Mouse (Mus musculus) lung, postnatal 4 days (tissue): ENCODE measurements around the gene Rnf130.

Experiments used
- DNase-seq, 2 experiments: peaks; one replicate each; pipeline ENCODE4 v3.0.0; 2021

Gene Rnf130

DNA sequence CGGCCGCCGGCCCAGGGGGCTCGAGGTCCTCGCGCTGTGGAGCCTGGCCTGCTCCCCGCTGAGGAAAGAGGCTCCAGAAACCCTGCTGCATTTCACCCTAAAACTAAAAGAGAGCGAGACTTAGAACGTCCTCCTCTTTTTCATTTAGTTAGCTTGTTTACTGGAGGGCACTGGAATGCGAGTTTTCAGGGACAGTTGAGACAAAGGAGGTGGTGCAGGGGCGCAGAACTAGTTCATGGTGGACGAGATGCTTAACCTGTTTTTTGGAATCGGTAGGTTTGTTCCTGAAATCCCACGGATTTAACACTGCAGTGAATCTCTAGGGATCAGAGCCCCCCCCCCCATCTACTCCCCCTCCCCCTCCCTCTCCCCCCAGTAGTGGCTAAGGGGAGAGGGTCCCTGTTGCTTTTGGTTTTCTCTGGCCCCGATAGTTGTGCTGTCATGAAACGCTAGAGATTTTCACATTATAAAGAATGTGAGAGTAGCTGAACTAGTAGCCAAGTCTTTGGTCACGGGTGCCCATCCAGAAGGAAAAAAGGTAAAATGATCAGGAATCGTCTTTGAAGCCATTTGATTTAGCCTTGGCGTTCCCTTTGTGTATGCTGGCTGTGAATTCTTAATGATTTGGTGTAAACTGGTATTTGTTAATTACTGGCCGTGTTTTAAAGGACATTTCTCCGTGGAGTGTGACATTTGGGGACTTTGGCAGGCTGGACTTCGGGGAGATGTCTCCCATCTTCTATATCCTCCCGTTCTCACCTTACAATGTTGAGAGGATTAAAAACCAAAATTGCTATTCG, 775 bp downstream of the Rnf130 start:
- no peak for DNase-seq

- peak in 1 of 2 experiments; percentile 25 for DNase-seq
These were observed 1.5 kb downstream of the Rnf130 start for GRCm38 (mm10) chr11:50026521-50027090.

- DNase-seq = no peak
These were observed 3.3 kb downstream of the Rnf130 start for GRCm38 (mm10) chr11:50028416-50028815.

DNA sequence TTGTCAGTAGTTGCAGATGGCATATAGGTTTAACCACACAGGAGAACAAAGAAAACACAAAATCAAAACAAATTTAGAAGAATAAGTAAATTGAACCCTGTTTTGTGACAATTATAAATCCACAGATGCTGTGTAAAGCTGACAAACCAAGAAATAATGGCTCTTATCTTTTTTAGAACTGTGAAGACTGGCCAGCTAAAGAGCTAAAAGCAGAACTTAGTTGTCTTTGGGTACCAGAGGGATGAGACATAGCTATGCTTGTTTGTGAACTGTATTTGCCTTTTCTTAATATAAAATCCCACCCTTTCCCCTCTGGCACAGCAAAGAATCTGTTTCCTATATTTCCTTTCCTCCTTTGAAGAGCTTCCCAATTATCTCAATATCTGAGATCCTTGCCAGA, 9.0 kb downstream of the Rnf130 start:
- DNase-seq = no peak

- no peak for DNase-seq
These were observed 10.6 kb downstream of the Rnf130 start for GRCm38 (mm10) chr11:50035726-50036125.

DNA sequence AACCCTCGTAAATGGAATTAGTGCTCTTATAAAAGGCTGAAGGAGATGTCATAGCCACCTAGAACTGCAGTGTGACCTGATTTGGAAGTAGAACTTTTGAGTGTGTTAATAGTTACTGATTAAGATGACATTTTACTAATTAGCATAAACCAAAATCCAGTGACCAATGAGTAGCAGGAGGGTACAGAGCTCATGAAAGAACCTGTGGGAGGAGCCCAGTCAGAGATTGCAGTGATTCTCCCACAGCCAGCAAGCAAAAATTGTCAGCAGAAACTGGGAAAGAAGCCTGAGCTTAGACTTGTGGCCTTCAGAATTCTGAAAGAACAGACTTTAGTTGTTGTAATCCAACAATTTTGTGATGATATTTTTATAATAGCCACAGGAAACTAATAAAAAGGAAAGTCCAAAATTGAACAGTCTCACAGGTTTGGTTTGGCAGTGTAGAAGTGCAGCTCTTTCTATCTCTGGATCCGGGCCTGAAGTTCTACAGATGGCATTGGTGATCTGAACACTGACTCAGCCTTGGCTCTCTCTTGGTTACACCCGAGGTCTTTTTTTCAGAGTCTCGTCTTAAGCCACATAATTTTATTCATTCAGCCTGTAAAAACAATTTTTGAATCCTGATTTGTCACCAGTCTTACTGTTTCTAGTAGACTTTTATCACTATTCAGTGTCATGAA, 11.8 kb downstream of the Rnf130 start:
- DNase-seq = no peak

- no peak for DNase-seq
These were observed 13.6 kb downstream of the Rnf130 start for GRCm38 (mm10) chr11:50038757-50039156.

DNA sequence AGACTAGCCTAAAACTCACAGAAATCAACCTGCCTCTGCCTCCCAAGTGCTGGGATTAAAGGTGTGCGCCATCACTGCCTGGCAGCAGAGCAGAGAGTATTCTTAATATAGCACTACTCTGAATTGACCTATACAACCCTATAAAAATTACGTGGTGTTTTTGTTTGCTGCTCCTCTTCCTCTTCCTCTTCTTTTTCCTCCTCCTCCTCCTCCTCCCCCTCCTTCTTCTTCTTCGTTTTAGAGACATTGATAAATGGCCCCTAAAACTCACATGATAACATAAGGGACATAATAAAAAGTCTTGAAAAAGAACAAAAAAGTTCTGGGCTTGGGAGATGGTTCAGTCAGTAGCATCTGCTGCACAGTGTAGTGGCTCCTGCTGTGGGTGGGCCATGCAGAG, 16.0 kb downstream of the Rnf130 start:
- no peak for DNase-seq

DNA sequence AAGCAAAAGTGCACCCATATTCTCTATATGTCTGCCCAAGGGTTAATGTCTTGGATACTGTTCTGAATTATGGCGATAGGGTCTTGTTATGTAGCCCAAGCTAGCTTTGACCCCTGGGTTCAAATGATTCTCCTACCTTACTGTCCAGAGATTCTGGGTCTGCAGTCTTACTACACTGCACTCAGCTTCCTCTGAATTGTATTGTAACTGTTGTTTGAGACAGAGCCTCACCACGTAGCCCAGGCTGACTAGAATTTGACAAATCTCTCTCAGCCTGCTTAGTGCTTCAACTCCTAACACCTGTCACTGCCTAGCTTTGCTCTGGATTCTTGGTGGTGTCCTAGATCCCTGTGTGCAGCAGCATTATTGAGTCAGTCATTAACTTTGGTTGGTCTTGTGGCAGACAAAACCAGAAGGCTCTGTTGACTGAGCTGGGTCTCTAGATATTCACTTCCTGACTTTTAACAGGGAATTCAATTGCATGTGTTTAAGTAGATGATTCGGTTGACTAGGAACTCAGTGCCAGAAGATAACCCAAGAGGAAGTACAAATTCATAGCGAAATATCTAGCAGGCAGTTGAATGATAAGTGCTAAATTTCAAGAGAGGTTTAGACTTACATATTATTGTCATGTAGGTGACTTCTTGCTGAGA, 17.3 kb downstream of the Rnf130 start:
- DNase-seq = no peak

DNA sequence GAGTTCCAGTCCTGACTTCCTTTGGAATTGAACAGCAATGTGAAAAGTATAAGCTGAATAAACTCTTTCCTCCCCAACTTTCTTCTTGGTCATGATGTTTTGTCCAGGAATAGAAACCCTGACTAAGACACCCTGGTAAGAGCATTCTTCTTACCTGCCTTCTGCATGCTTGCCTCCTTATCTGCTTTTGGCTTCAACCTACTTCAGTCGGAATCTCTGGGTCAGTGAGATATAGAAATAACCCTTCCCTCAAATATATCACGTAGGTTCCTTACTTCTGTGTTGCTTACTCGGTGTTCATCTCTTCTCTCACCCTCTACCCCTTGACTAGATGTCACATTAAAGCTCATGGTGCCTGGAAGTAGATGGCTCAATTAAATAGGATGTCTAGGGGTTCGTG, 19.3 kb downstream of the Rnf130 start:
- no peak for DNase-seq

GRCm38 (mm10) chr11:50047610-50048009, 22.5 kb downstream of the Rnf130 start:
- DNase-seq = no peak

DNA sequence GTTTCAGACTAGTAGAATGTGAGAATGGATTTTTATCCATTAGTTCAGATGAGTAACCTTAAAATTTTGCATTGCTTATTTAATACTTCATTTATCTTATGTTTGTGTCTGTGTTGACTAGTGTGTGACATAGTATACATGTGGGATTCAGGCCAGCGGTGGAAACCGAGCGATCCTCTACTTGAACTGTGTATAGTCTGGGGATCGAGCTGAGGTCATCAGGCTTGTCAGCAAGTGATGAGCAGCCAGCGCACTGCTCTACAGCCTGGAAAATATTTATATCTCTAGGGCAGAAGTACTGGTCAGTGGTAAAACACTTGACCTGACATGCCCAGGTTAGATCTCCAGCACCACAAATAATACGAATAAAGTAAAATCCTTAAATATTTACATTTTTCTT, 23.0 kb downstream of the Rnf130 start:
- no peak for DNase-seq

DNA sequence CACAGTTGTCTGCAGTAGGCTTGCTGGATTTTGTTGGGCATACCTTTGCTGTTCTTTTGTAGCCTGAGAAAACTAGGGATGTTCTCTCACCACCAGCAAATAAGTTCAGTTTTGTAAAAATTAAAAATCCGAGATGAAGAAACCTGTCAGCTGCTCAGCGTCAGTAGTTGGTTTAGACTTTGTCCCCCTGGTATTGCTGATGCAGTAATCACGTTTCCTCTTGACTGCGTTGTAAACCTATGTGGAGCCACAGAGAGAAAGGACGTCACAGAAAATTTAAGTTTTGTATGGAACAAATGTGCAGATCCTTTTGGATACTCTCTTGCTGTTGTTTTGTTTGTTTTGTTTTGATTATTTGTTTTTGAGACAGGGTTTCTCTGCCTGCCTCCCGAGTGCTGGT, 25.2 kb downstream of the Rnf130 start:
- no peak for DNase-seq

- DNase-seq = no peak
These were observed 32.6 kb downstream of the Rnf130 start for GRCm38 (mm10) chr11:50057713-50058112.

DNA sequence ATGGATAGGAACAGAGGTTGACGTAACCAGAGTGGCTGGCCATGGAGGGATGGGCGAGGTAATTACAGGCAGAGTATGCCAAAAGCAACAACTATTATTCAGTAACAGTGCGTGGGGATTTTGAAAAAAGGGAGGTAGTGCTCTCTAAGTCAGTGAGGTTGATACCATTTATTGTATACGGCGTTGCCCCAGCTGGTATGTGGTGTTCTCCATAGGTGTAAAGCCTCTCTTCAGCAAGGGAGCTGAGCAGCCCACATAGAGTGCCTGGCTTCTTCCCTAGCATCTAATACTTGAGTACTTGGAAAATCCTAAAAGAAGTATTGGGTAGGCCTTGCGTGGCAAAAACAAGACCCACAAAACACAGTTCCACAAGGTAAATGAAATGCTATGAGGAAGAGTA, 33.1 kb downstream of the Rnf130 start:
- no peak for DNase-seq

DNA sequence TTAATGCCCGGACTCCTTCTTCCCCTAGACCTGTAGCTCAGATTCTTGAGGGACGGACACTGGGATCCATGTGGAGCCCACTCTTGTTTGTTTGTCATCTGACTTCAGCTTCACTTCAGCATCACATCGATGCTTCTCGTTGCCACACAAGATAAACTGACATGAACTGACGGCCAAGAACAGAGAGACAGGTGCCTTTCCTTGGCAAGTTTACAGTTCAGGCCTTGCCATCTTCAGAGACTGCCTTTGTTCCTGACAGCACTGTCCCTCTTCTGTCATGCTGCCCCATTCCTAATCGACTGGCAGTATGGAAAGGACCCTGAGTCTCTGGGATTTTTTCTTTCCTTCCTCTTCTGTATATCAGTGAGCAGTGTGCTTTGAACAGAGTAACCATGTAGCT, 33.9 kb downstream of the Rnf130 start:
- no peak for DNase-seq

DNA sequence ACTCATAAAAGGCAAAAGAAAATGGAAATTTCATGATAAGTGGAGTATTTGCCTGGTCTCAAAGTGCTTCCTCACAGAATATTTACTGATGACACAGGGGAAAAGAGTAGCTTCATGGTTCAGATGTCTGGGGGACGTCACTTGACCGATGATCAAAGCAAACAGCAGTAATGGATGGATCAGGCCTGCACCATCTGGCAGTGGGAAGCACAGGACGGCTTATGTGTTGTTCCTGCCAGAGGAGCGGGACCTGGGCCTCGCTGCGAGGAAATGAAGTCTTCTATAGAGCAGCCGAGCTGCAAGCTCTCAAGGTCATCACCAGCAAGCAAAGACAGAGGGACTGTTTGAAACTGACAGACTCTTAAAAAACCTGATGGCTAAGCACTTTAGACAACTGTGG, 37.0 kb downstream of the Rnf130 start:
- DNase-seq = no peak

GRCm38 (mm10) chr11:50066088-50066487, 40.9 kb downstream of the Rnf130 start:
- no peak for DNase-seq

DNA sequence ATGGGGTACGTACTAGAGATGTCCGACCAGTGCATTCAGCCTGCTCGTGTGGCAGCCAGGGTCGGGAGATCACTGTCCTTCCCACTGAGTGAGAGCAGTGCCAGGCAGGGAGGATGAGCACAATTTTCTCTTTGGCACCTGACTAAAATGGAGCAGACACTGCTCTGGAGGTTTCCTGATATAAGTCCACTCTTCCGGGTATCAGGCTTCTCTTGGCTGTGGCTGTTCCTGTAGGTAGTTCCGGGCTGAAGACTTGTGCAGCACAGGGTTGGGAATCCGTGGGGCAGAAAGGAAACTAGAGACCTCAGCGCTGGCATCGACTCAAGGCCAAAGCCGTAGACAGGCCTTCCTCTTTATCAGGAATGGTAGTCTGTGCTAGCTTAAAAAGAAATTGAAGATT, 48.7 kb downstream of the Rnf130 start:
- peak; percentile 5 to 27 for DNase-seq

GRCm38 (mm10) chr11:50076756-50077155, 51.6 kb downstream of the Rnf130 start:
- DNase-seq = no peak

DNA sequence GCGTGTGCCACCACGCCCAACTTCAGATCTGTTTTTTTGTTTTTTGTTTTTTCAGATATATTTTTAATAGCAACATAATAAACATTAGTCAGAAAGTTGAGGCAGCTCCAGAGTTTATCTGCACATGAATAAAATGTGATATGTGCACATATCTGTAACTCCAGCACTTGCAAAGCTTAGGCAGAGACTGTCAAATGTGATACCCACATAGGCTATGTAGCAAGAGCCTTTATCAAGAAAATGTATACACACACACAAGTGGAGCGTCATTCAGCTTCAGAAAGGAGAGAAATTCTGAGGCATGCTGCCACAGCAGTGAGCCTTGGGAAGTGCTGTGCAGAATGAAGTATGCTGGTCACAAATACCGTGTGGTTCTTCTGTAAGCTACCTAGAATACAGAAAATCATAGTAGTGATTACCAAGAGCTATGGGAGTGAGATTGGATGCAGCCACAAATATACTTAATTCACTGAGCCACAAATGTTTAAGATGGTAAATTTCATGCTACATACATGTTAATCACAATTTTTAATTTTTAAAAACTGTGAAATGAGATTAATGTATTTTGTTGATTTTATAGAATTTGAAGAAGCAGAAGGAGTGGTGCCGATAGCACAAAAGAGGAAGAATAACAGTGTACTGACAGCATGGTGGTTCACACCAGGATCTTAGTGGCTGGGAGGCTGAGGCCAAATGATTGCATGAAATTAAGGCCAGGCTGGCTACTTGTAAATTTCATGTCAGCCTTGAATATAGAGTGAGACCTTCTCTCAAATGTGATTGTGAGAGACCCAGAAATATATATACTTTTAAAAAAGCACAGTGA, 56.4 kb downstream of the Rnf130 start:
- DNase-seq = no peak

- DNase-seq = no peak
These were observed 61.1 kb downstream of the Rnf130 start for GRCm38 (mm10) chr11:50086211-50086610.

DNA sequence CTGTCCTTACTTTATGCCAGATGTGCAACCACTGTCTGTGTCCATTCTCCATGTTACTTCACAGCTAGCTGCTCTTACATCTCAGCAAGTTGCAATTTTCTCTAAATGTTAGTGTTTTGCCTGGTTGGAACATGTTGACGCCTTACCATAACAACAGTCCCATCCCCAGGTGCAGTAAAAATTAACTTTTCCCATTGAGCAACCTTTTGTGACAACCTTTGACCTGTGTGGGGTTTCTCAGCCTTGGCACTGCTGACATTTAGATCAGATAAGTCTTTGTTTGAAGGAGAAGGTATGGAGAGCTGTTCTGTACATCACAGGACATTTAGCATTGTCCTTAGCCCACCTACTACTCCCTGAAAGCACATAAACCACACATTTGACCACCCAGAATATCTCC, 64.7 kb downstream of the Rnf130 start:
- no peak for DNase-seq
